Mouse (Mus musculus) cerebellum, postnatal 25 days (tissue): ENCODE data around the gene Celsr1.
"Not testable (repeated sequence)": the region's sequence is repeated elsewhere in the genome, so short reads cannot be mapped to it uniquely, and the experiment has no call there.

ENCODE experiments used
- DNase-seq, 2 experiments: peaks; one replicate each; pipeline ENCODE4 v3.0.0; 2021; ENCODE audit warnings: mixed read lengths in 2 of 2

The Celsr1 gene

GRCm38 (mm10) chr15:86064191-86064849 is 30.7 kb upstream of the Celsr1 start:
- DNase-seq, result no peak

- no peak for DNase-seq
Measured at GRCm38 (mm10) chr15:86061848-86062481, 28.4 kb upstream of the Celsr1 start.

GRCm38 (mm10) chr15:86061221-86061620 is 27.6 kb upstream of the Celsr1 start:
- peak in 1 of 2 experiments; percentile 23 for DNase-seq

DNA sequence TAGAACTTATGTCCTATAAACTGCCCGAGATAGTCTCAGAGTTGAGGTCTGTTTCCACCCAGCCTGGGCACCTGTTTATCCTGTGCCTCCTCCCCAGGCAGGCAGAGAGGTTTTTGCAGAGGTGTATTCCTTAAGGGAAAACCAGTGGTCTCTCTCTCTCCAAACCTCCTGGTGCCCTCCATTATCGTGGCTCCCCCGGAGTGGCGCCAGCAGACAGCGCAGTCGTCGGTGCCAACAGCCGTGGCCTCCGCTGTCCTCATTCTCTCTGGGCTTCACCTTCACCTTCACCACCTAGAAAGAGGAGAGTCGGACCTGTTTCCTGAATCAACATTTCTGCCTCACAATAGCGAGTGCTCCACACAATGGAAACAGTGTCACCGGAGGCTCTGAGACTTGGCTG is 27.0 kb upstream of the Celsr1 start:
- peak in 1 of 2 experiments; percentile 43 for DNase-seq

GRCm38 (mm10) chr15:86059835-86060380 is 26.3 kb upstream of the Celsr1 start:
- peak in 1 of 2 experiments; percentile 30 for DNase-seq

DNA sequence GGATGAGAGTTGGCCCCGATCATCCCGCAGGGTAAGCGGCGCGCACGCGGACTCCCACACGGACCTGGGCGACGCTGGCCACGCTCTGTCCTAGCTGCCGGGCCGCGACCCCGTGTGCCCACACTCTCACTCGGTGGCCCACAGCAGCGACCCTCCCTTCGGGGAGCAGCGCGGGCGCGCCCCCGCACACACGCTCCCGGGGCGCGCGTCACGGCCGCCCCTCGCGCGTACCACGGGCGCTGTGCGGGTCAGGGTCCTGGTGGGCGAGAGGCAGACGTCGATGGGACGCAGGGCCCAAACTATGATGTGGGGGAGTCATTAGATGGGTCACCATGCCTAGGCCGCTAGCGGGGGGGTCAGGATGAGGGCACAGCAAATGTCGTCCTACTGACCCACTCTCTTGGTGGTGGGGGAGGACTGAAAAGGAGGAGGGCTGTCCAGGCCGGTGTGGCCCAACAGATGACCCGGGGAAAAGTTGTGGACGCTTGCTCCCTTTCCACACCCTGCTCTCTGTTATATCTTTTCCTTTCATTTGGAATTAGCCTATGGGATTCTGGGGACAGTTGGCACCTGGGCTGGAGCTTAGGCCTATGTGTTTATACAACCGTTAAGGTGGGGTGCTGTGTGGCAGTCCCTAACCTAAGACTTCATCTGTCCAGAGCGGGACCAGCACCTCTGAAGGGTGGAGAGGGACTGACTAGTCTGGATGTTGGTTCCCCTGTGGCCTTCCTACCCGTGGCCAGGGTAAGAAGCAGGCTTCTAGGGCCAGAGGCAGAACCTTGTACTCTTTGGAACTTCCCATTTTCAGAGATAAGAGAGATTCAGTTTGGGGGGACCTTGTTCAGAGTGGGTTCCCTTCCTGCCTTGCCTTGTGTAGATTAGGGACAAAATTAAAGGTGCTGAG is 25.6 kb upstream of the Celsr1 start:
- peak; percentile 63 to 71 for DNase-seq

DNA sequence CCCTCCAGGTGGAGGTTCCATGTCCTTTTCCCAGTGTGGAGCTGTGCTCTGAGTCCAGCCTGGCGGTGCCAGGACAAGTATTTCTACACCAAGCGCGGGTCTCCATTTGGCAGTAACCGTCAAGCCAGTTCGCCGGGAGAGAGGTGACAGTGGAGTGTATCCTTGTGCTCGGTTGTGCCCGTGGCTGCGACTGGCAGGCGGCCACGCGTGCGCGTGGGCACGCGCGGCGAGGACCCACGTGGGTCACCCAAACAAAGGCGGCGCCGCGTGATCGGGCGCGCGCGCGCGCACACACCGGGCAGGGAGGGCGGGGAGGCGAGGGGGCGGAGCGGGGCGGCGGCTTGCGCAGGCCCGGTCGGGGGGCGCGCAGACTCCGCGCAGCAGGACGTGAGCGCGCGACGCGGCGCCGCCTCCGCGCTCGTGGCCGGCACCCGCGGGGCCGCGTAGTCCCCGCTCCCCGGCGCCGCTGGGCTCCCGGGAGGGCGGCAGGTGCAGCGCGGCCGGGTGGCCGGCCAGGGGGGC is 24.9 kb upstream of the Celsr1 start:
- peak; percentile 95 to 98 for DNase-seq

GRCm38 (mm10) chr15:86057908-86058307 is 24.3 kb upstream of the Celsr1 start:
- DNase-seq, result peak; percentile 61 to 70

DNA sequence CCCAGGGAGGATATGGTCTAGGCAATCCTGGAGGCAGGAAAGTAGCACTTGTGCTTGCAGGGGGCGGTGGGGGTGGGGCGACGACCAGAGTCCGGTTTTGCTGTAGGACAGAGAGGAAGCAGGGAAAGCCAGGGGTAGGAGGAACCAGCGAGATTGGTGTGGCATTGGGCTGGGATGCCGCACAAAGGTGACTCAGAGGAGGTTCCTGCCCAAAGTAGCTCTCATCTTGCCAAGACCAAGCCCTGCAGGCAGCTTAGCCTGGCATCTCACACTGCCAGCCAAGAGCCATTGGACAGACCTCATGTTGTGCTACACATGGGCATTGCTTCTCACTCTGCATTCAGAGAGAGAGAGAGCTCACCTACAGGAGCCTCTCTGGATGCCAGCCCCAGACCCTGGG is 23.8 kb upstream of the Celsr1 start, which contains the start of gene Gramd4:
TSS of gene Gramd4 (plus strand) at position 283 of the 400 bp plus-strand sequence.
- peak; percentile 86 to 87 for DNase-seq

GRCm38 (mm10) chr15:86056221-86056760 is 22.7 kb upstream of the Celsr1 start:
- DNase-seq, result peak in 1 of 2 experiments; percentile 26

DNA sequence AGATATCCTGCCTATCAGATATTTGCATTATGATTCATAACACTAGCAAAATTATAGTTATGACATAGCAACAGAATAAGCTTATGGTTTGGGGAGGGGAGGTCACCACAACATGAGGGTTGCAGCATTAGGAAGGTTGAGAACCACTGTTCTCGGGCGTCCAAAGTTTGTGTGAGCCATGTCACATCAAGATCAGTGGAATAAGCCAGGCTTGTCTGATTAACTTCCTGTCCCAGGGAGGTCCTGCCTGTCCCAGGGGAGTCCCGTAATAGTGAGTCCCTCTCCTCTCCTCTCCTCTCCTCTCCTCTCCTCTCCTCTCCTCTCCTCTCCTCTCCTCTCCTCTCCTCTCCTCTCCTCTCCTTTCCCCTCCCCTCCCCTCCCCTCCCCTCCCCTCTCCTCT is 21.3 kb upstream of the Celsr1 start:
- DNase-seq, result not testable (repeated sequence)

- DNase-seq, result peak; percentile 91 to 93
Measured at GRCm38 (mm10) chr15:86053890-86054536, 20.4 kb upstream of the Celsr1 start.

- peak in 1 of 2 experiments; percentile 26 for DNase-seq
Measured at GRCm38 (mm10) chr15:86051878-86052478, 18.4 kb upstream of the Celsr1 start.

GRCm38 (mm10) chr15:86051152-86051551 is 17.6 kb upstream of the Celsr1 start:
- no peak for DNase-seq

DNA sequence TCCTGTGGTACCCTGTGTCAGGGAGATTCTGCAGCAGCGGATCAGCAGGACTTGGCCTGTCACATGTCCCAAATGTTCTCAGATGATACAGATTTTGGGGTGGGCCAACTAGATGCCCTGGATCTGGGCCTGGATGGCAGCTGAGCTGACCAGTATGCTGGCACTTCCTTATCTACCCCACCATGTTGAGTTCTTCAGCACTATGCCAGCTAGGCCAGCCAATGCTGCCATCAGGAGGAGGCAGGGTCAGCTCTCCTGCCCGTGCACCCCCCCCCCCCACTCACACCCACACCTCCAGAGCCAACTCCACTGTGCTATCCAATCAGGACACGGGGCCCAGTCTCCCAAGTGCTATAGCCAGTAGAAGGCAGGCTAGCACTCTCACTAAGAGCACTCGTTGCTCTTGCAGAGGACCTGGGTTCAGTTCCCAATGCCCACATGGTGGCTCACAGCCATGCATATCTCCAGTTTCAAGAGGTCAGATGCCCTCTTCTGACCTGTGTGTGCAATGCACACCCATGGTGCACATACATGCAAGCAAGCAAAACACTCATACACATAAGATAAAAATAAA is 16.7 kb upstream of the Celsr1 start:
- DNase-seq, result peak; percentile 65 to 72

GRCm38 (mm10) chr15:86049510-86049909 is 15.9 kb upstream of the Celsr1 start:
- DNase-seq, result peak; percentile 5 to 51

DNA sequence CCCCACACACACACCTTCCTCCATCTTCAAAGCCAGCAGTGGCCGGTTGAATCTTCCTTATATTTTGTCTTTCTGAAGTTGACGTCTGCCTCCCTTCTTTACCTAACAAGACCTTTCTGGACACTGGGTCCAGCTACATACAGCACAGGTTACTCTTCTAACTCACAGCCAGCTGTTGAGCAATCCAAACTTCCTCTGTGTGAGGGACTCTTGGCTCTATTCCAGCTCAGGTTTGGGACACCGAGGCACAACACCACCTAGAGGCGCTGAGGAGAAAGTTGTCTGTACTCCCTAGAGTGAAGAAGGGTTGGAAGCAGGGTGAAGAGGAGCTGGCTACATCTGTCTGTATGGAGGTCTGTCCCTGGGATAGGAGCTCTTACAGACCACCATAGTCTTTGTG is 8.8 kb upstream of the Celsr1 start:
- DNase-seq, result no peak

GRCm38 (mm10) chr15:86041421-86041820 is 7.8 kb upstream of the Celsr1 start:
- DNase-seq, result no peak

- DNase-seq, result peak; percentile 83 to 84
Measured at GRCm38 (mm10) chr15:86038802-86039201, 5.2 kb upstream of the Celsr1 start.

DNA sequence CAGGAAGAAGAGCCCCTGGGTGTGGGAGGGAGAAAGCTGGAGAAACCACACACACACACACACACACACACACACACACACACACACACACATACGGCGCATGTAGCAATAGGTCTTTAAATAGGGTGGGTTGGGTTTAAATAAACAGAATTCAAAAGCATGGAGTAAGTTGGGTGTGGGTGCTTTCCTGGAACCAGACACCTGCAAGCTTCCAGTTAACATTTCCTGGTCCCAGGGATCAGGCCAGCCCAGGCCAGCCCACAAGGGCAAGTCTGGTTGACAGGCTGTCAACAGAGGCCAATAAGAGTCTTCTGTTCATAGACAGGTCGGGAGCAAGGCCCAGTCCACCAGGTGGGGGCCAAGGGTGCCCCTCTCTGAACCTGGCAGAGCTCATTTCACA is 2.3 kb upstream of the Celsr1 start:
- no peak for DNase-seq

DNA sequence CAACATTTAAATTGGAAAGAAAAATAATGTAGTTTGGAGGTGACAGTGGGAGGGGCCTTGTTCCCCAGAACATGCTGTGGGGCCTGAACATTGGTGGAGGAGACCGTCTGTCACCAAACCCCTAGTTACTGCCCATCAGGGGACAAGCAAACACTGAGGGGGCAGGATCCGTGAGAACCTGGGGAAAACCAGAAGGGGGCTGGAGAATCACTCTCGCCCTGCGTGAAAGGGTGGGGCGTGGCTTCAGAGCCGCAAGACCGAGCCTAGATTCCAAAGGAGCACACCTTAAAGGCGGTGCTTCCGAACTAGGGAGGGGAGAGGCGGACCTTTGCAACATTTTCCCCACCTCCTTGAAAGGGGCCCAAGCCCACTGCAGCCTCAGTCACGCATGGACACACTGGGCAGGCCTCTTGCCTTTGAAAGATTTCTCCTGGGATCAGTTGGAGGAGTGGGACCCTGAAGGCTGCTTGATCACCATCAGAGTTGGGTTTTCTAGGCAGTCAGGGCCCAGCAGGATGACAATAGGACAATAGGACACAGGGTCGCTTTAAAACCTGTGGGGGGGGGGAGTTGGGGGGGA is 1.3 kb upstream of the Celsr1 start:
- DNase-seq, result no peak
